Comparison of ENCODE assay signal across 21 mouse cellular contexts in genomic region chr13:41343887-41344266, GRCm38 (mm10).
DNase-seq lines count a peak whose midpoint lies in the region; ATAC-seq and TF ChIP-seq lines count a peak whose summit lies in the region.
"Had no signal": no experiment of that assay in that cellular context is flagged by ENCODE, and none has a peak within 500 bp of the region (broad histone marks: within the 10 kb centered on the region; RNA-seq: fewer than 3 reads in every experiment).

No protein-coding gene starts in this region.

- no peaks in the 10 kb centered on the region for H3K9me3 ChIP-seq in heart, embryonic 10.5 days
- no peaks in the 10 kb centered on the region for H3K9me3 ChIP-seq in kidney, postnatal 0 days (replicated peaks; ENCODE audit: low read length)
- H3K9me3 ChIP-seq in intestine, postnatal 0 days (ENCODE audit: control insufficient read depth), result no peaks in the 10 kb centered on the region
- H3K9me3 ChIP-seq in forebrain, embryonic 13.5 days (replicated peaks), result no peaks in the 10 kb centered on the region
- H3K9me3 ChIP-seq: embryonic facial prominence, embryonic 12.5 days; forebrain, embryonic 15.5 days; G1E; midbrain, embryonic 12.5 days had no signal

- 0 out of 2 replicates have a peak overlapping the region, but pooled peaks have one; percentile 16 for H3K27ac ChIP-seq in heart, embryonic 10.5 days
- peak overlapping the region; percentile 78 for H3K27ac ChIP-seq in kidney, postnatal 0 days
- peak overlapping the region; percentile 92 for H3K27ac ChIP-seq in intestine, postnatal 0 days (ENCODE audit: low read depth, low read length)
- H3K27ac ChIP-seq in forebrain, embryonic 13.5 days, result no peak overlapping the region
- H3K27ac ChIP-seq: embryonic facial prominence, embryonic 12.5 days; forebrain, embryonic 15.5 days; liver, embryonic 14.5 days; midbrain, embryonic 12.5 days had no signal

- H3K4me1 ChIP-seq in heart, embryonic 10.5 days, result peaks cover 63% of the 10 kb centered on the region
- peaks cover 64% of the 10 kb centered on the region for H3K4me1 ChIP-seq in kidney, postnatal 0 days (replicated peaks; ENCODE audit: insufficient read depth, low read length)
- H3K4me1 ChIP-seq in intestine, postnatal 0 days (replicated peaks; ENCODE audit: control insufficient read depth, insufficient read depth, low read length), result peaks cover 28% of the 10 kb centered on the region
- H3K4me1 ChIP-seq in forebrain, embryonic 13.5 days, result peaks cover 36% of the 10 kb centered on the region

- H3K27me3 ChIP-seq in heart, embryonic 10.5 days (ENCODE audit: insufficient read depth, poor library complexity, severe bottlenecking), result no peaks in the 10 kb centered on the region
- H3K27me3 ChIP-seq in kidney, postnatal 0 days (ENCODE audit: insufficient read depth, low read length), result no peaks in the 10 kb centered on the region
- no peaks in the 10 kb centered on the region for H3K27me3 ChIP-seq in intestine, postnatal 0 days (replicated peaks; ENCODE audit: control insufficient read depth, insufficient read depth, low read length)
- no peaks in the 10 kb centered on the region for H3K27me3 ChIP-seq in forebrain, embryonic 13.5 days
- H3K27me3 ChIP-seq: embryonic facial prominence, embryonic 12.5 days; forebrain, embryonic 15.5 days; midbrain, embryonic 12.5 days had no signal

- no peak overlapping the region for H3K4me2 ChIP-seq in kidney, postnatal 0 days (ENCODE audit: low read length)
- H3K4me2 ChIP-seq in intestine, postnatal 0 days (replicated peaks; ENCODE audit: low read depth), result peak overlapping the region; percentile 55
- H3K4me2 ChIP-seq in forebrain, embryonic 13.5 days, result no peak overlapping the region
- H3K4me2 ChIP-seq: embryonic facial prominence, embryonic 12.5 days; forebrain, embryonic 15.5 days; midbrain, embryonic 12.5 days had no signal

- no peak for ATAC-seq in kidney, postnatal 0 days (replicated peaks; ENCODE audit: low FRiP score, low read depth)
- peak; percentile 66 for ATAC-seq in intestine, postnatal 0 days
- ATAC-seq in forebrain, embryonic 13.5 days, result no peak
- ATAC-seq: activated CD4-positive, CD25-positive, alpha-beta regulatory T cell, adult 4 months; forebrain, embryonic 15.5 days had no signal

- no peak for DNase-seq in heart, embryonic 10.5 days (ENCODE audit: low spot score)
- no peak for DNase-seq in heart, postnatal 4 days
- no peak for DNase-seq in kidney, postnatal 0 days (ENCODE audit: low spot score)
- DNase-seq in kidney, postnatal 36 days, result no peak
- DNase-seq in 416B (ENCODE audit: low read depth), result peak; percentile 14
- no peak for DNase-seq in frontal cortex, postnatal 36 days (ENCODE audit: low spot score in 2 of 2)
- DNase-seq: adrenal gland, postnatal 10 days; cerebellum, adult 11 months; cerebellum, postnatal 10 days; gastrocnemius, postnatal 36 days; retina, postnatal 1 day; right cerebral cortex, postnatal 4 days had no signal

- no peak for TF ChIP-seq CTCF in kidney, postnatal 0 days (IDR thresholded peaks at IDR 0.05; ENCODE audit: low read depth)
- TF ChIP-seq CTCF in intestine, postnatal 0 days (IDR thresholded peaks at IDR 0.05; ENCODE audit: low read depth), result no peak

- H3K9ac ChIP-seq in kidney, postnatal 0 days (ENCODE audit: low read depth, low read length), result no peak overlapping the region
- no peak overlapping the region for H3K9ac ChIP-seq in intestine, postnatal 0 days (ENCODE audit: low read depth, low read length)
- no peak overlapping the region for H3K9ac ChIP-seq in forebrain, embryonic 13.5 days
- H3K9ac ChIP-seq: embryonic facial prominence, embryonic 12.5 days; forebrain, embryonic 15.5 days; liver, embryonic 14.5 days; midbrain, embryonic 12.5 days had no signal

- H3K36me3 ChIP-seq in heart, embryonic 10.5 days, result 0 out of 2 replicates have a peak, but pooled peaks cover 1% of the 10 kb centered on the region
- H3K36me3 ChIP-seq in kidney, postnatal 0 days (ENCODE audit: insufficient read depth, low read length), result peaks cover 5% of the 10 kb centered on the region
- H3K36me3 ChIP-seq in intestine, postnatal 0 days (ENCODE audit: control insufficient read depth, insufficient read depth), result peaks cover 10% of the 10 kb centered on the region; the same call in 1 of the 2 replicates
- no peaks in the 10 kb centered on the region for H3K36me3 ChIP-seq in forebrain, embryonic 13.5 days (ENCODE audit: poor library complexity, severe bottlenecking)
- H3K36me3 ChIP-seq: forebrain, embryonic 15.5 days; G1E had no signal

- H3K4me3 ChIP-seq in heart, embryonic 10.5 days, result no peak overlapping the region
- no peak overlapping the region for H3K4me3 ChIP-seq in kidney, postnatal 0 days (replicated peaks; ENCODE audit: low read depth, low read length)
- no peak overlapping the region for H3K4me3 ChIP-seq in intestine, postnatal 0 days (ENCODE audit: low read depth, low read length)
- no peak overlapping the region for H3K4me3 ChIP-seq in forebrain, embryonic 13.5 days
- H3K4me3 ChIP-seq: embryonic facial prominence, embryonic 12.5 days; erythroblast, embryonic 14.5 days; forebrain, embryonic 15.5 days; midbrain, embryonic 12.5 days had no signal

- WGBS in heart, embryonic 10.5 days, result 36% methylated on average over 3 of the region's 3 CpGs
- WGBS in kidney, postnatal 0 days, result 43% methylated on average over 3 of the region's 3 CpGs
- 32% methylated on average over 3 of the region's 3 CpGs for WGBS in intestine, postnatal 0 days
- 90% methylated on average over 3 of the region's 3 CpGs for WGBS in forebrain, embryonic 13.5 days
